Mouse (Mus musculus): ENCODE results near the gene Ccl25. TPM values are rescaled to one million over a fixed set of nuclear protein-coding genes. Genes with fewer than 3 reads are reported as not detected.
"Not testable (repeated sequence)": the region's sequence is repeated elsewhere in the genome, so short reads cannot be mapped to it uniquely, and the experiment has no call there.

Ccl25 gene
- polyA plus RNA-seq, 1 experiment from 2014 or later: 23.1 TPM

GRCm38 (mm10) chr8:4347661-4348060 lies 22.7 kb downstream of the Ccl25 start:
- H3K9ac ChIP-seq: no peak overlapping the region
- H3K27me3 ChIP-seq: no peaks in the 10 kb centered on the region
- no peak overlapping the region for H3K27ac ChIP-seq
- no peak for ATAC-seq (ENCODE audit: insufficient number of reproducible peaks, insufficient read depth, low FRiP score, low TSS enrichment)
- no peaks in the 10 kb centered on the region for H3K4me1 ChIP-seq
- H3K9me3 ChIP-seq: no peaks in the 10 kb centered on the region
- WGBS: 61% methylated on average over 7 of the region's 7 CpGs
- no peaks in the 10 kb centered on the region for H3K36me3 ChIP-seq
- peak overlapping the region; percentile 21; the same call in 1 of the 2 replicates for H3K4me2 ChIP-seq (replicated peaks)
- no peak overlapping the region for H3K4me3 ChIP-seq

DNA sequence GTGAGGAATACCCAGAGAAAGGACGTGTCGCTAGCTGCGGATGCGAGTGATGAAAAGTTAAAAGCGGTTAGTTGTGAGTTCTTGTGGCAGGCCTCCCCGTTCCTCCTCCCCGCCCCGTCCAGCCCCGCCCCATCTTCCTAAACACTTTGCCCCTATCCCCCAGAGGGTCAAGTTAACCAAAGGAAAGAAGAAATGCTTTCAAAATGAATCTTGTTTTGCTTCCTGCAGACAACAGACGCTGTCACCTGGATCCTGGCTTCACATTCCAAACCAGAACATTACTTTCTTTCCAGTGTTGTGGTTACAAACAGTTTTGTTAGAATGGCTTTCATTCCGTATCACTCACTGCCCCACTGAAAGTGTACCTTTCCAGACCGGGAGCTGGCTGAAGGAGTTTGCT lies 23.3 kb downstream of the Ccl25 start:
- Histone ChIP-seq H3K9me3 (no peaks in the 10 kb centered on the region), H3K4me3 (no peak overlapping the region), H3K4me2 (replicated peaks) (peak overlapping the region; percentile 21; the same call in 1 of the 2 replicates), H3K27ac (no peak overlapping the region), H3K27me3 (no peaks in the 10 kb centered on the region), H3K9ac (no peak overlapping the region), H3K4me1 (no peaks in the 10 kb centered on the region), H3K36me3 (no peaks in the 10 kb centered on the region)
- no peak for ATAC-seq (ENCODE audit: insufficient number of reproducible peaks, insufficient read depth, low FRiP score, low TSS enrichment)
- WGBS: 32% methylated on average over 12 of the region's 12 CpGs

- no peaks in the 10 kb centered on the region for H3K4me1 ChIP-seq
- H3K4me2 ChIP-seq (replicated peaks): no peak overlapping the region
- no peaks in the 10 kb centered on the region for H3K36me3 ChIP-seq
- 67% methylated on average over 1 of the region's 1 CpGs for WGBS
- H3K27me3 ChIP-seq: no peaks in the 10 kb centered on the region
- ATAC-seq (ENCODE audit: insufficient number of reproducible peaks, insufficient read depth, low FRiP score, low TSS enrichment): no peak
- no peak overlapping the region for H3K9ac ChIP-seq
- H3K9me3 ChIP-seq: no peaks in the 10 kb centered on the region
- H3K4me3 ChIP-seq: no peak overlapping the region
- H3K27ac ChIP-seq: no peak overlapping the region
Measured at GRCm38 (mm10) chr8:4349335-4349734, 24.3 kb downstream of the Ccl25 start.

- H3K4me3 ChIP-seq: no peak overlapping the region
- no peak for ATAC-seq (ENCODE audit: insufficient number of reproducible peaks, insufficient read depth, low FRiP score, low TSS enrichment)
Measured at GRCm38 (mm10) chr8:4350618-4351017, 25.6 kb downstream of the Ccl25 start.

GRCm38 (mm10) chr8:4352562-4352961 lies 27.6 kb downstream of the Ccl25 start:
- not testable (repeated sequence) for H3K9ac ChIP-seq; ATAC-seq (ENCODE audit: insufficient number of reproducible peaks, insufficient read depth, low FRiP score, low TSS enrichment); H3K27ac ChIP-seq; H3K4me2 ChIP-seq (replicated peaks); H3K4me3 ChIP-seq; H3K36me3 ChIP-seq; H3K27me3 ChIP-seq; H3K9me3 ChIP-seq; H3K4me1 ChIP-seq
- 93% methylated on average over 6 of the region's 6 CpGs for WGBS

More at GRCm38 (mm10) chr8:4350618-4351017, 25.6 kb downstream of the Ccl25 start:
- no peaks in the 10 kb centered on the region for H3K36me3 ChIP-seq
- WGBS: 83% methylated on average over 3 of the region's 3 CpGs
- no peaks in the 10 kb centered on the region for H3K4me1 ChIP-seq
- no peak overlapping the region for H3K27ac ChIP-seq
- H3K4me2 ChIP-seq (replicated peaks): no peak overlapping the region
- H3K27me3 ChIP-seq: no peaks in the 10 kb centered on the region
- no peak overlapping the region for H3K9ac ChIP-seq
- no peaks in the 10 kb centered on the region for H3K9me3 ChIP-seq

- no peak overlapping the region for H3K4me2 ChIP-seq (replicated peaks)
- no peak overlapping the region for H3K27ac ChIP-seq
- H3K36me3 ChIP-seq: no peaks in the 10 kb centered on the region
- H3K9ac ChIP-seq: no peak overlapping the region
- no peaks in the 10 kb centered on the region for H3K4me1 ChIP-seq
- H3K9me3 ChIP-seq: no peaks in the 10 kb centered on the region
- no peak for ATAC-seq (ENCODE audit: insufficient number of reproducible peaks, insufficient read depth, low FRiP score, low TSS enrichment)
- H3K4me3 ChIP-seq: no peak overlapping the region
- WGBS: 87% methylated on average over 4 of the region's 4 CpGs
- H3K27me3 ChIP-seq: no peaks in the 10 kb centered on the region
Measured at GRCm38 (mm10) chr8:4353741-4354140, 28.7 kb downstream of the Ccl25 start.

GRCm38 (mm10) chr8:4354516-4354915 lies 29.5 kb downstream of the Ccl25 start:
- H3K9me3 ChIP-seq: no peaks in the 10 kb centered on the region
- no peak overlapping the region for H3K4me3 ChIP-seq
- no peak overlapping the region for H3K27ac ChIP-seq
- no peaks in the 10 kb centered on the region for H3K4me1 ChIP-seq
- ATAC-seq (ENCODE audit: insufficient number of reproducible peaks, insufficient read depth, low FRiP score, low TSS enrichment): no peak
- no peaks in the 10 kb centered on the region for H3K36me3 ChIP-seq
- WGBS: 66% methylated on average over 1 of the region's 1 CpGs
- no peak overlapping the region for H3K4me2 ChIP-seq (replicated peaks)
- no peaks in the 10 kb centered on the region for H3K27me3 ChIP-seq
- no peak overlapping the region for H3K9ac ChIP-seq

DNA sequence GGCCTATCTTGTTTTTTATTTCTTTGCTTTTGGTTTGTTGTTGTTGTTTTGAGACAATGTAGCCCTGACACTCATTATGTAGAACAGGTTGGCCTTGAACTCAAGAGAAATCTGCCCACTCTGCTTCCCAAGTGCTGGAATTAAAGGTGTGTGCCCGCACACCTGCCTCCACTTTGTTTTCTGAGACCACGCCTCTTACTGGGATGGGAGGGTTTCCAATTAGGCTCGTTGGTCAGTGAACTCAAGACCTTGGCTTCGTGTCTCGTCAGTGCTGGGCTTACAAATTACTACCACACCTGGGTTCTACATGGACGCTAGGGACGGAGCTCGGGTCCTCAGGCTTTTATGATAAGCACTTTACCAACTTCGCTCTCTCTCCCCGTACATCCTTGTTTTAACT lies 30.4 kb downstream of the Ccl25 start:
- 79% methylated on average over 10 of the region's 10 CpGs for WGBS
- H3K4me3 ChIP-seq: no peak overlapping the region
- H3K4me2 ChIP-seq (replicated peaks): no peak overlapping the region
- no peaks in the 10 kb centered on the region for H3K9me3 ChIP-seq
- ATAC-seq (ENCODE audit: insufficient number of reproducible peaks, insufficient read depth, low FRiP score, low TSS enrichment): no peak
- H3K27me3 ChIP-seq: no peaks in the 10 kb centered on the region
- H3K9ac ChIP-seq: no peak overlapping the region
- H3K27ac ChIP-seq: no peak overlapping the region
- H3K4me1 ChIP-seq: no peaks in the 10 kb centered on the region
- no peaks in the 10 kb centered on the region for H3K36me3 ChIP-seq

DNA sequence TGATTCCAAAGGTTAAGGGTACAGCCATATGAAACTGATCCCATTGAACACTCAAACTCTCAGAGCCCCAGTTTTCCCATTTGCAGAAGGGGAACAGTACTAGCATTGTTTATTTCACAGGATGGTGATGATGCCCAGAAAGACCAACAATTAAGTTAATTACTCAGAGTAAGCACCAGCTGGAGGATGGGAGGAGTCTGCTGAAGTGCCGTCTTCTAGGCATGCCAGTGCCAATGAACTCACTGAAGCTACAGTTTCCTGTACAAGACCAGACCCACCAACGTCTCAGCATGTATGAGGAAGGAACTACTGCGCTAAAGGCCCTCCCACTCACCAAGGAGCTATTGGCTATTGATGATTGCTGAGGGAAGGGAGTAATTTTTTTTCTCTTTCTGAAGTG lies 34.4 kb downstream of the Ccl25 start:
- no peak for ATAC-seq (ENCODE audit: insufficient number of reproducible peaks, insufficient read depth, low FRiP score, low TSS enrichment)
- Histone ChIP-seq H3K27ac (no peak overlapping the region), H3K27me3 (no peaks in the 10 kb centered on the region), H3K36me3 (no peaks in the 10 kb centered on the region), H3K4me2 (replicated peaks) (no peak overlapping the region), H3K9ac (no peak overlapping the region), H3K9me3 (no peaks in the 10 kb centered on the region), H3K4me3 (no peak overlapping the region), H3K4me1 (no peaks in the 10 kb centered on the region)
- WGBS: 56% methylated on average over 3 of the region's 3 CpGs

DNA sequence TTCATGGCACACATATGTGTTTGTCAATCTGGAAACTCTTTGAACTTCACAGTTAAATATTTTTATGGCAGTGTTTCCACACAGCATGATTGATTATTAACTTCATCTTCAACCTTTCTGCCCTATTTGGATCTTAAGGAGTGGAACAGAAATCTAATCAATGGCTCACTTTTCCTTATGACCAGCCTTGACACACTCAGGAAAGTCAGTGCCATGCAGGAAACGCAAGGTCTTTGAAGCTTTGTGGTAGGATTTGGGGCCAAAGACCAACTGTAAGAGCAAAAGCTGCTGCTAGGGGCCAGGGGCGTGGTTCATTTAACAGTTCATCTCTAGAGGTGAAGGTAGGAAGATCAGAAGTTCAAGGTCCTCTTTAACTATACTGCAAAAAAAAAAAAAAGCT lies 35.9 kb downstream of the Ccl25 start:
- no peak for ATAC-seq (ENCODE audit: insufficient number of reproducible peaks, insufficient read depth, low FRiP score, low TSS enrichment)

GRCm38 (mm10) chr8:4366189-4366588 lies 41.2 kb downstream of the Ccl25 start:
- Histone ChIP-seq H3K4me1 (no peaks in the 10 kb centered on the region), H3K9ac (no peak overlapping the region), H3K27me3 (no peaks in the 10 kb centered on the region), H3K4me3 (no peak overlapping the region), H3K27ac (no peak overlapping the region), H3K36me3 (no peaks in the 10 kb centered on the region), H3K9me3 (0 out of 2 replicates have a peak, but pooled peaks cover 4% of the 10 kb centered on the region), H3K4me2 (replicated peaks) (no peak overlapping the region)
- 83% methylated on average over 3 of the region's 3 CpGs for WGBS
- no peak for ATAC-seq (ENCODE audit: insufficient number of reproducible peaks, insufficient read depth, low FRiP score, low TSS enrichment)

More for the DNA sequence above, 35.9 kb downstream of the Ccl25 start:
- Histone ChIP-seq H3K27ac (no peak overlapping the region), H3K4me2 (replicated peaks) (no peak overlapping the region), H3K4me1 (no peaks in the 10 kb centered on the region), H3K9me3 (no peaks in the 10 kb centered on the region), H3K36me3 (no peaks in the 10 kb centered on the region), H3K9ac (no peak overlapping the region), H3K4me3 (no peak overlapping the region), H3K27me3 (no peaks in the 10 kb centered on the region)
- 78% methylated on average over 2 of the region's 2 CpGs for WGBS

DNA sequence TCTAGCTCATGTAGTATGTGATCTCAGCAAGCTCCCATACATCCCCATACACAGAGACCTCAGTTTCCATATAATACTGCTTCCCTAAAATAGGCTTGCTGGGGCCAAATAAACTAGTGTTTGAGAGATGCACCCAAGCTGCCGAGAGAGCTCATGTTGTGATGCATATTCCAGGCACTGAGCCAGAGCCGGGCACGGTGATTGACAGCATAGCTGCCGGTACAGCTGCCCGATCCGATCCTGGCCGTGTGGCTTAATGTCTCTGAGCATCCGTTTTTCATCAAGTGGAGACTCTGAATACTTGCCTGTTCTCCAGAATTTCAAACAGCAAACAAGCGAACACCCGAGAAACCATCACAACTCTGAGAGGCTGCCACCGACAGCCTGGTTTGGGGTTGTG lies 42.8 kb downstream of the Ccl25 start:
- H3K27me3 ChIP-seq: no peaks in the 10 kb centered on the region
- 76% methylated on average over 11 of the region's 11 CpGs for WGBS
- H3K36me3 ChIP-seq: no peaks in the 10 kb centered on the region
- H3K9ac ChIP-seq: no peak overlapping the region
- no peak overlapping the region for H3K27ac ChIP-seq
- ATAC-seq (ENCODE audit: insufficient number of reproducible peaks, insufficient read depth, low FRiP score, low TSS enrichment): no peak
- H3K4me1 ChIP-seq: no peaks in the 10 kb centered on the region
- H3K4me2 ChIP-seq (replicated peaks): no peak overlapping the region
- H3K4me3 ChIP-seq: no peak overlapping the region
- 0 out of 2 replicates have a peak, but pooled peaks cover 4% of the 10 kb centered on the region for H3K9me3 ChIP-seq

DNA sequence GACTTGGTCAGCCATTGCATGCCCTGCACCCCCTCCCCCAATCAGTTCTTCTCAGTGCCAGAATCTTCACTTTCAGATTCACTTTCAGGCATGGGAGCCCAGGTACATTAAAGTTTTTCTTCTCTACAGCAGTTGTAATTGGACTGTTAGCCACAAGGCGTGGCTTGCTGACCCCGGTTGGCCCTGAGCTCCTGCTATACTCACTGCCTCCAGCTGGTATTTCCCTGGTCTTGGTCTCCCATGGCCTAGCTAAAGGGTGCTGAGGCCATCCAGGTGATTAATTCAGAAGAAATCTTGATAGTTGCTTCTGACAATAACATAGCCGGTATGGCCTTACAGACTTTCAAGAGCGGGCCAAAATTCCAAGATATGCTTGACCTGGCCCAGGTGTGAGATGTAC lies 43.5 kb downstream of the Ccl25 start:
- WGBS: 85% methylated on average over 4 of the region's 4 CpGs
- H3K27me3 ChIP-seq: no peaks in the 10 kb centered on the region
- H3K36me3 ChIP-seq: no peaks in the 10 kb centered on the region
- ATAC-seq (ENCODE audit: insufficient number of reproducible peaks, insufficient read depth, low FRiP score, low TSS enrichment): no peak
- 0 out of 2 replicates have a peak, but pooled peaks cover 4% of the 10 kb centered on the region for H3K9me3 ChIP-seq
- no peak overlapping the region for H3K4me2 ChIP-seq (replicated peaks)
- H3K9ac ChIP-seq: no peak overlapping the region
- H3K27ac ChIP-seq: no peak overlapping the region
- H3K4me3 ChIP-seq: no peak overlapping the region
- no peaks in the 10 kb centered on the region for H3K4me1 ChIP-seq

All from embryonic facial prominence, embryonic 12.5 days (tissue).